Comparison of ENCODE assay signal across 19 mouse cellular contexts in the genomic region with DNA sequence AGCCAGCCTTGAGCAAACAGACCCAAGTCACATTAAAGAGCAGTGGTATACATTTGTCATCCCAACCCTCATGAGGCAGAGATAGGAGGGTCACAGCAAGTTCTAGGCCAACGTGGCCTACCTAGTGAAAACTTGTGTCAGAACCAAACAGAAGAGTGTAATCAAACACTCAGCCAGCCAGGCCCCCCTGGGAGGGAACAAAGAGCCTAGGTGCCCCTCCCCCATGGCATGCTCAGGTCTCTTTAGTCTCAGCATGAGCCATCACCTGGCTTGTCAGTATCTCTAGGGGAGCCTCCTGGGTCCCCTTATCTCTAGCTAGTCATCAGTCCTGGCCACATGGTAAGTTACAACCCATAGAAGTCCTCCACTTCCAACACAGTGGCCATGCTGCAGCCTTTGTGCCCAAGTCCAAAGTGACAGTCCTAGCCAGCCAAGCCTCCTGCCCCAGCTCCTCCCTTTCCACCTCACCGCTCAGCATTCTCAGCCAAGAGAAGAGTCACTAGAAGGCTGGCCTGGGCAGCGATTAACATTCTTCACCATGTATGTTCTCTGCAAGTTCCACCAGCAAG. TPM values are rescaled to one million over a fixed set of nuclear protein-coding genes. Genes with fewer than 3 reads are reported as not detected.
DNase-seq lines count a peak whose midpoint lies in the region; ATAC-seq and TF ChIP-seq lines count a peak whose summit lies in the region.
"Had no signal": no experiment of that assay in that cellular context is flagged by ENCODE, and none has a peak within 500 bp of the region (broad histone marks: within the 10 kb centered on the region; RNA-seq: fewer than 3 reads in every experiment).

No protein-coding gene starts in this region.

- H3K27ac ChIP-seq in kidney, embryonic 15.5 days, result no peak overlapping the region
- H3K27ac ChIP-seq in liver, embryonic 14.5 days, result no peak overlapping the region
- H3K27ac ChIP-seq in heart, embryonic 12.5 days (ENCODE audit: poor library complexity, severe bottlenecking), result no peak overlapping the region
- H3K27ac ChIP-seq: hindbrain, embryonic 13.5 days had no signal

- no peak for TF ChIP-seq CTCF in liver, embryonic 14.5 days (IDR thresholded peaks at IDR 0.05; ENCODE audit: low read depth)

- H3K4me2 ChIP-seq in kidney, embryonic 15.5 days, result no peak overlapping the region
- no peak overlapping the region for H3K4me2 ChIP-seq in liver, embryonic 14.5 days (ENCODE audit: low read depth)
- no peak overlapping the region for H3K4me2 ChIP-seq in heart, embryonic 12.5 days
- H3K4me2 ChIP-seq: hindbrain, embryonic 13.5 days had no signal

- ATAC-seq in kidney, embryonic 15.5 days (replicated peaks; ENCODE audit: low FRiP score), result peak; percentile 43; the same call in 1 of the 2 replicates
- ATAC-seq in liver, embryonic 14.5 days (ENCODE audit: insufficient read depth), result peak; percentile 26
- ATAC-seq in heart, embryonic 12.5 days (ENCODE audit: insufficient number of reproducible peaks, low FRiP score), result no peak
- ATAC-seq: midbrain, embryonic 16.5 days had no signal

- DNase-seq in thymus, postnatal 4 days, result peak; percentile 60
- no peak for DNase-seq in thymus, postnatal 25 days
- no peak for DNase-seq in liver, embryonic 14.5 days (ENCODE audit: low read depth in 3 of 3, low spot score in 3 of 3)
- DNase-seq in left cerebral cortex, adult 18-20 months (ENCODE audit: low spot score in 2 of 2), result no peak
- no peak for DNase-seq in urinary bladder, postnatal 36 days (ENCODE audit: low spot score in 2 of 2)
- no peak for DNase-seq in cerebellum, adult 18-20 months
- DNase-seq: adrenal gland, postnatal 25 days; cerebellum, adult 8-10 months; embryo, embryonic 11 days; lung, postnatal 10 days had no signal

- WGBS in kidney, embryonic 15.5 days, result 76% methylated on average over 3 of the region's 3 CpGs
- 72% methylated on average over 3 of the region's 3 CpGs for WGBS in liver, embryonic 14.5 days (ENCODE audit: insufficient replicate concordance)
- 63% methylated on average over 3 of the region's 3 CpGs for WGBS in heart, embryonic 12.5 days

- H3K36me3 ChIP-seq in kidney, embryonic 15.5 days, result peaks cover 94% of the 10 kb centered on the region
- H3K36me3 ChIP-seq in liver, embryonic 14.5 days (replicated peaks; ENCODE audit: control insufficient read depth, insufficient read depth, low read depth), result peaks cover 60% of the 10 kb centered on the region
- peaks cover 85% of the 10 kb centered on the region for H3K36me3 ChIP-seq in heart, embryonic 12.5 days

- no peak for TF ChIP-seq EP300 in liver, embryonic 14.5 days (IDR thresholded peaks at IDR 0.05; ENCODE audit: low read depth)

- no peaks in the 10 kb centered on the region for H3K27me3 ChIP-seq in kidney, embryonic 15.5 days
- no peaks in the 10 kb centered on the region for H3K27me3 ChIP-seq in liver, embryonic 14.5 days (ENCODE audit: control insufficient read depth, insufficient read depth, low read length)
- no peaks in the 10 kb centered on the region for H3K27me3 ChIP-seq in heart, embryonic 12.5 days (replicated peaks)
- H3K27me3 ChIP-seq: hindbrain, embryonic 13.5 days had no signal

- no peaks in the 10 kb centered on the region for H3K4me1 ChIP-seq in kidney, embryonic 15.5 days
- H3K4me1 ChIP-seq in liver, embryonic 14.5 days (replicated peaks; ENCODE audit: control insufficient read depth in 2 of 2, insufficient read depth in 2 of 2, low read length in 1 of 2), result peaks cover 0 to 10% of the 10 kb centered on the region in 2 experiments; a peak in 1 of 4 replicates
- no peaks in the 10 kb centered on the region for H3K4me1 ChIP-seq in heart, embryonic 12.5 days (replicated peaks)
- H3K4me1 ChIP-seq: hindbrain, embryonic 13.5 days had no signal

- no peak overlapping the region for H3K4me3 ChIP-seq in kidney, embryonic 15.5 days (replicated peaks)
- no peak overlapping the region for H3K4me3 ChIP-seq in liver, embryonic 14.5 days (ENCODE audit: insufficient read depth in 1 of 2, low read depth in 2 of 2, low read length in 2 of 2)
- H3K4me3 ChIP-seq in heart, embryonic 12.5 days, result no peak overlapping the region
- H3K4me3 ChIP-seq: hindbrain, embryonic 13.5 days had no signal

- no peaks in the 10 kb centered on the region for H3K9me3 ChIP-seq in kidney, embryonic 15.5 days (replicated peaks)
- no peaks in the 10 kb centered on the region for H3K9me3 ChIP-seq in liver, embryonic 14.5 days (ENCODE audit: control insufficient read depth, low read length)
- no peaks in the 10 kb centered on the region for H3K9me3 ChIP-seq in heart, embryonic 12.5 days (replicated peaks)
- H3K9me3 ChIP-seq: hindbrain, embryonic 13.5 days had no signal

- H3K9ac ChIP-seq in kidney, embryonic 15.5 days, result no peak overlapping the region
- no peak overlapping the region for H3K9ac ChIP-seq in liver, embryonic 14.5 days (replicated peaks)
- H3K9ac ChIP-seq in heart, embryonic 12.5 days, result no peak overlapping the region
- H3K9ac ChIP-seq: hindbrain, embryonic 13.5 days had no signal

RNA-seq across cellular contexts. Expression of a gene that starts 8.8 kb away (rescaled TPM):
- polyA plus RNA-seq in kidney, embryonic 15.5 days (2015; fragmentation: Nextera tagmentation; extraction: Ambion mirVana), result 126 and 128 TPM in 2 replicates
- polyA plus RNA-seq in liver, embryonic 14.5 days (2012; rRNA removed), result 18.3 and 59.7 TPM in 2 replicates
- polyA plus RNA-seq in liver, embryonic 14.5 days (2014; fragmentation: Nextera tagmentation; extraction: Ambion mirVana), result 50.7 and 54.6 TPM in 2 replicates
- 10 to 100 TPM; 27.8 to 39.9 TPM for total RNA-seq in left cerebral cortex, adult 18-20 months (2021)
- polyA plus RNA-seq in heart, embryonic 12.5 days (2016; fragmentation: Nextera tagmentation; extraction: Ambion mirVana), result 72.5 and 77.5 TPM in 2 replicates

RNA-seq across cellular contexts. Expression of a gene that starts 19.7 kb away (rescaled TPM):
- 0.08 TPM in 1 of 2 replicates, not detected in the other for polyA plus RNA-seq in kidney, embryonic 15.5 days (2015; fragmentation: Nextera tagmentation; extraction: Ambion mirVana)
- polyA plus RNA-seq in liver, embryonic 14.5 days (2012; rRNA removed), result 0.15 and 0.18 TPM in 2 replicates
- 0.11 and 0.37 TPM in 2 replicates for polyA plus RNA-seq in liver, embryonic 14.5 days (2014; fragmentation: Nextera tagmentation; extraction: Ambion mirVana)
- not detected for total RNA-seq in left cerebral cortex, adult 18-20 months (2021)
- 0.09 TPM in 1 of 2 replicates, not detected in the other for polyA plus RNA-seq in heart, embryonic 12.5 days (2016; fragmentation: Nextera tagmentation; extraction: Ambion mirVana)
- total RNA-seq: adrenal gland, postnatal 25 days; gastrocnemius, adult 18-20 months; left cerebral cortex, postnatal 25 days had no signal
- polyA plus RNA-seq: heart, embryonic 14.5 days; hindbrain, embryonic 13.5 days; midbrain, embryonic 16.5 days; neural tube, embryonic 14.5 days had no signal

RNA-seq across cellular contexts. Expression of a gene that starts 35.0 kb away (rescaled TPM):
- polyA plus RNA-seq in kidney, embryonic 15.5 days (2015; fragmentation: Nextera tagmentation; extraction: Ambion mirVana), result 770 and 775 TPM in 2 replicates
- 28.7 and 49.0 TPM in 2 replicates for polyA plus RNA-seq in liver, embryonic 14.5 days (2012; rRNA removed)
- 69.2 and 76.4 TPM in 2 replicates for polyA plus RNA-seq in liver, embryonic 14.5 days (2014; fragmentation: Nextera tagmentation; extraction: Ambion mirVana)
- total RNA-seq in left cerebral cortex, adult 18-20 months (2021), result 10 to 100 TPM; 22.7 to 31.6 TPM
- 399 and 414 TPM in 2 replicates for polyA plus RNA-seq in heart, embryonic 12.5 days (2016; fragmentation: Nextera tagmentation; extraction: Ambion mirVana)

RNA-seq across cellular contexts. Expression of a gene that starts 42.9 kb away (rescaled TPM):
- polyA plus RNA-seq in kidney, embryonic 15.5 days (2015; fragmentation: Nextera tagmentation; extraction: Ambion mirVana), result not detected in 2 replicates
- not detected in 2 replicates for polyA plus RNA-seq in liver, embryonic 14.5 days (2012; rRNA removed)
- 0.24 TPM in 1 of 2 replicates, not detected in the other for polyA plus RNA-seq in liver, embryonic 14.5 days (2014; fragmentation: Nextera tagmentation; extraction: Ambion mirVana)
- not detected for total RNA-seq in left cerebral cortex, adult 18-20 months (2021)
- polyA plus RNA-seq in heart, embryonic 12.5 days (2016; fragmentation: Nextera tagmentation; extraction: Ambion mirVana), result not detected in 2 replicates
- total RNA-seq: gastrocnemius, adult 18-20 months had no signal
- polyA plus RNA-seq: C2C12; heart, embryonic 14.5 days; hindbrain, embryonic 13.5 days; neural tube, embryonic 14.5 days had no signal

RNA-seq across cellular contexts. Expression of a gene that starts 43.7 kb away (rescaled TPM):
- polyA plus RNA-seq in kidney, embryonic 15.5 days (2015; fragmentation: Nextera tagmentation; extraction: Ambion mirVana), result not detected in 2 replicates
- polyA plus RNA-seq in liver, embryonic 14.5 days (2012; rRNA removed), result not detected in 2 replicates
- not detected in 2 replicates for polyA plus RNA-seq in liver, embryonic 14.5 days (2014; fragmentation: Nextera tagmentation; extraction: Ambion mirVana)
- total RNA-seq in left cerebral cortex, adult 18-20 months (2021), result not detected
- polyA plus RNA-seq in heart, embryonic 12.5 days (2016; fragmentation: Nextera tagmentation; extraction: Ambion mirVana), result not detected in 2 replicates
- total RNA-seq: adrenal gland, postnatal 25 days; gastrocnemius, adult 18-20 months; left cerebral cortex, postnatal 25 days had no signal
- polyA plus RNA-seq: C2C12; heart, embryonic 14.5 days; hindbrain, embryonic 13.5 days; midbrain, embryonic 16.5 days; neural tube, embryonic 14.5 days had no signal
